Mouse (Mus musculus): ENCODE measurements at regions not wholly inside any gene's neighbourhood (a gene's known extent, or its start where the extent isn't known, plus 50 kb on each side); places are given as distances from the start of the nearest gene placed in this dataset.

GRCm38 (mm10) chr17:70942478-70942877 lies 60.0 kb upstream of the Myom1 start:
- DNase-seq (ENCODE audit: low read depth, low spot score) = no peak

GRCm38 (mm10) chr17:70934258-70934657 lies 68.2 kb upstream of the Myom1 start:
- DNase-seq (ENCODE audit: low read depth, low spot score) = no peak

GRCm38 (mm10) chr17:70933122-70934050 lies 69.0 kb upstream of the Myom1 start:
- DNase-seq (ENCODE audit: low read depth, low spot score) = no peak

GRCm38 (mm10) chr17:70932565-70932964 lies 69.9 kb upstream of the Myom1 start:
- no peak for DNase-seq (ENCODE audit: low read depth, low spot score)

GRCm38 (mm10) chr17:70930600-70930999 lies 71.8 kb upstream of the Myom1 start:
- DNase-seq (ENCODE audit: low read depth, low spot score) = no peak

GRCm38 (mm10) chr17:70929582-70929981 lies 72.9 kb upstream of the Myom1 start:
- DNase-seq (ENCODE audit: low read depth, low spot score) = no peak

GRCm38 (mm10) chr17:70924565-70925220 lies 71.3 kb upstream of the Tgif1 start:
- DNase-seq (ENCODE audit: low read depth, low spot score) = no peak

GRCm38 (mm10) chr17:70921681-70922080 lies 68.3 kb upstream of the Tgif1 start:
- DNase-seq (ENCODE audit: low read depth, low spot score) = no peak

GRCm38 (mm10) chr17:70920181-70920580 lies 66.8 kb upstream of the Tgif1 start:
- DNase-seq (ENCODE audit: low read depth, low spot score) = no peak

GRCm38 (mm10) chr17:70917183-70917935 lies 64.0 kb upstream of the Tgif1 start:
- no peak for DNase-seq (ENCODE audit: low read depth, low spot score)

- DNase-seq (ENCODE audit: low read depth, low spot score) = peak; percentile 37
Observed at GRCm38 (mm10) chr17:70916089-70916750, 62.9 kb upstream of the Tgif1 start.

GRCm38 (mm10) chr17:70915445-70915844 lies 62.1 kb upstream of the Tgif1 start:
- DNase-seq (ENCODE audit: low read depth, low spot score) = no peak

- DNase-seq (ENCODE audit: low read depth, low spot score) = no peak
Observed at GRCm38 (mm10) chr17:70910238-70910637, 56.9 kb upstream of the Tgif1 start.

GRCm38 (mm10) chr17:70909573-70909972 lies 56.2 kb upstream of the Tgif1 start:
- no peak for DNase-seq (ENCODE audit: low read depth, low spot score)

- DNase-seq (ENCODE audit: low read depth, low spot score) = no peak
Observed at GRCm38 (mm10) chr17:70908328-70908727, 55.0 kb upstream of the Tgif1 start.

Measured in retina, postnatal 7 days (tissue).